ENCODE assay signal across 9 mouse cellular contexts in genomic region chr10:83219729-83220128, GRCm38 (mm10).
DNase-seq lines count a peak whose midpoint lies in the region; ATAC-seq and TF ChIP-seq lines count a peak whose summit lies in the region.
"Had no signal": no experiment of that assay in that cellular context is flagged by ENCODE, and none has a peak within 500 bp of the region (broad histone marks: within the 10 kb centered on the region; RNA-seq: fewer than 3 reads in every experiment).

No protein-coding gene starts in this region.

- no peaks in the 10 kb centered on the region for H3K27me3 ChIP-seq in liver, embryonic 12.5 days (replicated peaks)
- H3K27me3 ChIP-seq in liver, embryonic 13.5 days = no peaks in the 10 kb centered on the region
- H3K27me3 ChIP-seq in neural tube, embryonic 13.5 days = no peaks in the 10 kb centered on the region
- H3K27me3 ChIP-seq: embryonic facial prominence, embryonic 13.5 days had no signal

- H3K9me3 ChIP-seq in liver, embryonic 12.5 days (replicated peaks) = no peaks in the 10 kb centered on the region
- H3K9me3 ChIP-seq in liver, embryonic 13.5 days (replicated peaks) = no peaks in the 10 kb centered on the region
- H3K9me3 ChIP-seq in neural tube, embryonic 13.5 days = no peaks in the 10 kb centered on the region
- H3K9me3 ChIP-seq: embryonic facial prominence, embryonic 13.5 days had no signal

- WGBS in liver, embryonic 12.5 days (ENCODE audit: insufficient replicate concordance) = 23% methylated on average over 12 of the region's 12 CpGs
- 24% methylated on average over 12 of the region's 12 CpGs for WGBS in liver, embryonic 13.5 days (ENCODE audit: insufficient replicate concordance)
- 31% methylated on average over 12 of the region's 12 CpGs for WGBS in neural tube, embryonic 13.5 days

- intact Hi-C loops in gastrocnemius, adult 2 months (cut with DNase I) = no loop called here

- no peak overlapping the region for H3K27ac ChIP-seq in liver, embryonic 12.5 days
- H3K27ac ChIP-seq in gastrocnemius, adult 2 months = no peak overlapping the region
- no peak overlapping the region for H3K27ac ChIP-seq in liver, embryonic 13.5 days
- H3K27ac ChIP-seq in neural tube, embryonic 13.5 days (replicated peaks) = no peak overlapping the region
- H3K27ac ChIP-seq: embryonic facial prominence, embryonic 13.5 days had no signal

- no peaks in the 10 kb centered on the region for H3K4me1 ChIP-seq in liver, embryonic 12.5 days
- no peaks in the 10 kb centered on the region for H3K4me1 ChIP-seq in liver, embryonic 13.5 days (replicated peaks)
- H3K4me1 ChIP-seq in neural tube, embryonic 13.5 days (replicated peaks) = no peaks in the 10 kb centered on the region

- peak; percentile 47 for DNase-seq in liver
- DNase-seq in cerebellum, adult 8-10 months = peak; percentile 76
- peak; percentile 47 for DNase-seq in gastrocnemius, adult 2 months
- DNase-seq in kidney, adult 18-20 months = peak; percentile 55
- DNase-seq in liver, embryonic 13.5 days = peak; percentile 13
- peak; percentile 44 for DNase-seq in testis, postnatal 14 days (ENCODE audit: low spot score)

- no peak overlapping the region for H3K9ac ChIP-seq in liver, embryonic 12.5 days
- H3K9ac ChIP-seq in liver, embryonic 13.5 days = no peak overlapping the region
- no peak overlapping the region for H3K9ac ChIP-seq in neural tube, embryonic 13.5 days
- H3K9ac ChIP-seq: embryonic facial prominence, embryonic 13.5 days had no signal

- ATAC-seq in liver, embryonic 12.5 days = no peak
- 0 out of 2 replicates have a peak, but pooled peaks have one; percentile 29 for ATAC-seq in liver, embryonic 13.5 days (ENCODE audit: low read depth)
- peak; percentile 51; the same call in 1 of the 2 replicates for ATAC-seq in neural tube, embryonic 13.5 days (ENCODE audit: low read depth)

- H3K4me3 ChIP-seq in liver, embryonic 12.5 days = no peak overlapping the region
- no peak overlapping the region for H3K4me3 ChIP-seq in gastrocnemius, adult 2 months
- no peak overlapping the region for H3K4me3 ChIP-seq in liver, embryonic 13.5 days (replicated peaks)
- no peak overlapping the region for H3K4me3 ChIP-seq in neural tube, embryonic 13.5 days
- H3K4me3 ChIP-seq: embryonic facial prominence, embryonic 13.5 days had no signal

- H3K36me3 ChIP-seq in liver, embryonic 12.5 days = no peaks in the 10 kb centered on the region
- no peaks in the 10 kb centered on the region for H3K36me3 ChIP-seq in liver, embryonic 13.5 days
- no peaks in the 10 kb centered on the region for H3K36me3 ChIP-seq in neural tube, embryonic 13.5 days
- H3K36me3 ChIP-seq: embryonic facial prominence, embryonic 13.5 days had no signal

- TF ChIP-seq CTCF in gastrocnemius, adult 2 months (IDR thresholded peaks at IDR 0.05) = peak; percentile 85

- no peak overlapping the region for H3K4me2 ChIP-seq in liver, embryonic 12.5 days
- H3K4me2 ChIP-seq in liver, embryonic 13.5 days = no peak overlapping the region
- H3K4me2 ChIP-seq in neural tube, embryonic 13.5 days = no peak overlapping the region
- H3K4me2 ChIP-seq: embryonic facial prominence, embryonic 13.5 days had no signal

Comparison
In these comparisons a context has a peak if more than half of its experiments do, and no peak if none do; other contexts are left out.
1. DNase-seq: peak in every context shown above with its lines; median percentile 76 in cerebellum, adult 8-10 months; 55 in kidney, adult 18-20 months; 47 in liver; 47 in gastrocnemius, adult 2 months; 44 in testis, postnatal 14 days; 13 in liver, embryonic 13.5 days.